Mouse (Mus musculus) liver, adult 2 months (tissue): ENCODE data around the gene Syngr3. TPM values are rescaled to one million over a fixed set of nuclear protein-coding genes. Genes with fewer than 3 reads are reported as not detected.

Experiments
- DNase-seq: peaks from one replicate; pipeline ENCODE4 v3.0.0-alpha.2; 2011; ENCODE audit warnings: low read depth, low spot score; ENCODE audit errors: extremely low read depth
- H3K27ac ChIP-seq: fragments of 200-500 bp; replicated peaks from 2 replicates; pipeline ENCODE4 v1.5.1; 2012; ENCODE audit warnings: low read depth, mild to moderate bottlenecking, control low read depth, inconsistent platforms, low read length; ENCODE audit not compliant: insufficient read depth
- H3K27me3 ChIP-seq: fragments of 200-500 bp; 2 replicates; pipeline ENCODE4 v1.6.1; 2012; ENCODE audit warnings: mild to moderate bottlenecking, moderate library complexity, low read length, inconsistent platforms; ENCODE audit not compliant: control insufficient read depth, insufficient read depth
- H3K36me3 ChIP-seq: fragments of 200-500 bp; 2 replicates; pipeline ENCODE4 v1.6.1; 2012; ENCODE audit warnings: low read length, inconsistent platforms; ENCODE audit not compliant: control insufficient read depth, insufficient read depth
- H3K4me1 ChIP-seq: fragments of 200-500 bp; 2 replicates; pipeline ENCODE4 v1.6.1; 2011; ENCODE audit warnings: low read length; ENCODE audit not compliant: control insufficient read depth, insufficient read depth
- H3K4me3 ChIP-seq: fragments of 200-500 bp; 2 replicates; pipeline ENCODE4 v1.5.1; 2011; ENCODE audit warnings: low read depth, mild to moderate bottlenecking, control low read depth, low read length, moderate library complexity; ENCODE audit not compliant: insufficient read depth
- H3K79me2 ChIP-seq: fragments of 200-500 bp; 2 replicates; pipeline ENCODE4 v1.6.1; 2012; ENCODE audit warnings: inconsistent platforms, mild to moderate bottlenecking, low read length, moderate library complexity; ENCODE audit not compliant: control insufficient read depth, insufficient read depth
- H3K9ac ChIP-seq: fragments of 200-500 bp; 2 replicates; pipeline ENCODE4 v1.6.1; 2012; ENCODE audit warnings: low read depth, mild to moderate bottlenecking, control low read depth, inconsistent platforms, low read length
- CTCF ChIP-seq: fragments of 200-500 bp; IDR thresholded peaks from 2 replicates; pipeline ENCODE4 v1.5.1; 2011; ENCODE audit warnings: low read depth, low read length, control low read depth
- POLR2A ChIP-seq: fragments of 200-500 bp; IDR thresholded peaks from 2 replicates; pipeline ENCODE4 v1.6.1; 2011; ENCODE audit warnings: low read length, control low read depth; ENCODE audit not compliant: insufficient read depth; ENCODE audit errors: extremely low read depth
- WGBS: fragments of 180-500 bp; shearing (Covaris S2); methylation state at CpG from one replicate; pipeline ENCODE4 v1.1.7; 2018; 5-methylcytosine and 5-hydroxymethylcytosine counted together
- polyA plus RNA-seq: library from polyadenylated mRNA; depleted of rRNA; stranded (reverse); fragments of >200 nt; gene quantifications from 2 replicates; pipeline ENCODE4 v1.2.3, GENCODE M21; 2012
- total RNA-seq: library from RNA; depleted of rRNA; stranded (reverse); fragments of >200 nt; gene quantifications from 2 replicates; pipeline ENCODE4 v1.2.3, GENCODE M21; 2014

The Syngr3 gene
- total and polyA plus RNA-seq, 2 experiments, result 0.09 to 0.10 TPM

DNA sequence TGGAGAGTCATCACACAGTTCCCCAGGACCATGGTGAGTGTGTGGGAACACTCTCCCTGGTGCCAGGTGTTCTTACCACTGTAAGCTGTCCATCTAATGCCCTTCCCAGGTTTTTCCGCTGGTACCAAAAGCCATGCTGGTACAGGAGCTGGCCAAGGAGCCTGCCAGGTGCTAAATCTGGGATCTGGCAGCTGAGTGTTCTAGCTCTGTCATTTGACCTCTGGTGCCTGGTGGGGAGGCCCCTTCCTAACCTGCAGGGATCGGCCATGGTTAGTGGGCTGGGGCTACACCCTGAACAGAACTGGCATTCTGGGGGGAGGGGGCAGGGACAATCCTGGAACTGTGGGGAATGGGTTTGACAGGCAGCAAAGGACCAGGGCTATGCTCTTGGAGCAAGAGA is 37.9 kb upstream of the Syngr3 start, which contains the start of gene Rpl3l:
TSS of gene Rpl3l (plus strand) at position 203 of the 400 bp plus-strand sequence.
- Histone ChIP-seq H3K4me1 (peaks cover 9% of the 10 kb centered on the region), H3K27me3 (no peaks in the 10 kb centered on the region), H3K4me3 (no peak within 1 kb of the TSS), H3K36me3 (no peaks in the 10 kb centered on the region), H3K9ac (no peak within 1 kb of the TSS), H3K27ac (no peak within 1 kb of the TSS), H3K79me2 (peaks cover 4% of the 10 kb centered on the region; the same call in 1 of the 2 replicates)
- DNase-seq, result no peak
- TF ChIP-seq POLR2A (no peak), CTCF (no peak)
- 90% methylated on average over 2 of the region's 2 CpGs for WGBS

DNA sequence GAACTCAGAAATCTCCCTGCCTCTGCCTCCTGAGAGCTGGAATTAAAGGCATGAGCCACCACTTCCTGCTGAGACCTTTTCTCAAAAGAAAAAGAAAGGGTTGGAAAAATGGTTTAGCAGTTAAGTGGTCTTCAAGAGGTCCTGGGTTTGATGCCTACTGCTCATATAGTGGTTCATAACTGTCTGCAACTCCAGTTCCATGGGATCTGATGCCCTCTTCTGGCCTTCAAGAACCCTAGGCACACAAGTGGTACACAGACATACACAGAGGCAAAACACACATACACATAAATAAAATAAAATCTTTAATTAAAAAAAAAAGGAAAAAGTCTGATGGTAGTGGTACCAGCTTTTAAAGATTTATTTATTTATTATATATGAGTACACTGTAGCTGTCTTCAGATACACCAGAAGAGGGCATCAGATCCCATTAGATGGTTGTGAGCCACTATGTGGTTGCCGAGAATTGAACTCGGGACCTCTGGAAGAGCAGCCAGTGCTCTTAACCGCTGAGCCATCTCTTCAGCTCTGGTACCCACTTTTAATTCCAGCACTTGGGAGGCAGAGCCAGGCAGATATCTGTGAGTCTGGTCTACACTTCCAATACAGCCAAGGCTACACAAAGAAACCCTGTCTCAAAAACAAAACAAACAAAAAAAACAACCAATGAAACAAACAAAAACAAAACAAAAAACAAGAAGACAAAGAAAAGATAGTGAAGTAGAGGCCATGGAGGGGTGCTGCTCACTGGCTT is 36.1 kb upstream of the Syngr3 start:
- 61% methylated on average over 3 of the region's 3 CpGs for WGBS
- peaks cover 12% of the 10 kb centered on the region for H3K36me3 ChIP-seq
- no peak overlapping the region for H3K9ac ChIP-seq

DNA sequence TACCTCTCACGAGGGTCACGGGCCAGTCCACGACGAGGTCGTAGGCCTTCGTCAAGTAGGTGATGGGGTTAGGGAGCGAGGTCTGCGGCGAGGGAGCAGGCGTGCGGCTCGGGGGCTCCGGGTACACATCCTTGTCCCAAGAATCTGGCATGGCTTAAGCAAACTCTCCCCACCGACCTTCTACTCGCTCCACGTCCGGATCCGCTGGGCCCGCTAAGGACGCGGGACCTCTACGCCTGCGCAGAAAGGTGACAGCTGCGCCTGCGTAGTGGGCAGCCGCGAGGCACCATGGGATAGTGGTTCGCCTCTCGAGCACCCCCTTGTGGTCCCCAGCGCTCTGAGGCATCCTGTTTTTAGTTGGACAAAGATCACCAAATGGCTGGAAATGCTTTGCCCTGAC is 34.4 kb upstream of the Syngr3 start, which contains the start of gene Ndufb10:
TSS of gene Ndufb10 (minus strand) at position 295 of the 400 bp plus-strand sequence.
- peak; percentile 74 for DNase-seq

More for the DNA sequence above, 36.1 kb upstream of the Syngr3 start:
- no peak for TF ChIP-seq POLR2A
- 0 out of 2 replicates have a peak, but pooled peaks have one; percentile 10 for TF ChIP-seq CTCF
- H3K4me1 ChIP-seq, result peaks cover 19% of the 10 kb centered on the region
- DNase-seq, result peak; percentile 14
- peaks cover 8% of the 10 kb centered on the region; the same call in 1 of the 2 replicates for H3K79me2 ChIP-seq
- no peaks in the 10 kb centered on the region for H3K27me3 ChIP-seq
- no peak overlapping the region for H3K27ac ChIP-seq
- H3K4me3 ChIP-seq, result no peak overlapping the region

DNA sequence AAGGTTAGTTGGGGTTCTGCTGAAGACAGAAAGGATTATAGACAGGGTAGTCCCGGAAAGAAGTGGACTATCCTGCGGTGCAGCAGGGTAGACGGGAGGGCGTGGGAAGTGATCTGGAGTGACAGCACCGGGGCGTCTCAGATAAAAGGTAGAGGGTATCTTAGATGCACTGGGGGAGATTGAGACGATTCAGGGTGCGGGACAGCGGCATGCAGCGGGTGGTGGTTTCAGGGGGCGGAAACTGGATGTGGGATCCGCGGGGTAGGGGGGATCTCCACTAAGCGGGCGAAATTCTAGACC is 34.1 kb upstream of the Syngr3 start:
- peaks cover 12% of the 10 kb centered on the region for H3K36me3 ChIP-seq
- H3K4me1 ChIP-seq, result peaks cover 21% of the 10 kb centered on the region
- H3K79me2 ChIP-seq, result peaks cover 8% of the 10 kb centered on the region; the same call in 1 of the 2 replicates
- no peaks in the 10 kb centered on the region for H3K27me3 ChIP-seq
- H3K4me3 ChIP-seq, result peak overlapping the region; percentile 93
- H3K27ac ChIP-seq, result peak overlapping the region; percentile 92
- WGBS, result 0% methylated on average over 15 of the region's 15 CpGs
- no peak for TF ChIP-seq CTCF
- no peak for TF ChIP-seq POLR2A
- peak overlapping the region; percentile 95 for H3K9ac ChIP-seq
- no peak for DNase-seq

More for the DNA sequence above, 34.4 kb upstream of the Syngr3 start, which contains the start of gene Ndufb10:
- Histone ChIP-seq H3K36me3 (peaks cover 12% of the 10 kb centered on the region), H3K79me2 (peaks cover 8% of the 10 kb centered on the region; the same call in 1 of the 2 replicates), H3K4me1 (peaks cover 19% of the 10 kb centered on the region), H3K27ac (peak within 1 kb of the TSS; percentile 92), H3K4me3 (peak within 1 kb of the TSS; percentile 93), H3K9ac (peak within 1 kb of the TSS; percentile 95), H3K27me3 (no peaks in the 10 kb centered on the region)
- TF ChIP-seq POLR2A, result peak; percentile 95
- peak; percentile 97 for TF ChIP-seq CTCF
- WGBS, result under 1% methylated on average over 30 of the region's 30 CpGs

DNA sequence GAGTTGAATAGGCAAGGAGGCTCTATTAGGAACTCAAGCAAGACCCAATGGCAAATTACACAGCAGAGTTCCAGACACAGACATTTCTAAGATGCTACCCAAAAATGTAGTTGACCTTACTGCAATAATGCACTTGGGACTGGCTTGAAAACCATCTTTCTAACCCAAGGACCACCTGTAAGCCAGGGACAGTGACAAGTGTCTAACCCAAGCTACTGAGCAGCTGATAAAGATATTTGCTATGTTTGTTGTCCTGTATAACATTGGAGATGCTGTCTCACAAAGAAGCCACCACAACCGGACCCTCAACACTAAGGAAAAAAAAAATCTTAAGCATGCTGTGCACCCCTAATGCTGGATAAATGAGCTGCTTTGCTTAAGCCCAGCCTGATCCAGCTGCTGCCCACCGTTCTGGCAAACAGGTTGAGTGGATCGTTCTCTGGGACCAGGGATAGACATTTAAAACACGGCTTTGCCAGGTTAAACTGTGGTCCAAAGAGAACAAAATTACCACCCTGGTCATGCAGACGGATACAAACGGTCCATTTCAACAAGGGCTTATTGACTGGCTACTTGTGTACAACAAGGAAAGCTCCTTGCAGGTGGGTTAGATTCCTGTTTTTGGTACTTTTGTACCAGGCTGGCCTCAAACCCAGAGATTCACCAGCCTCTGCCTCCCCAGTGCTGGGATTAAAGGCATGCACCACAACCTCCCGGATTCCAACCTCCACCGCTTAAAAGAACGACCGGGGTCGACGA is 33.5 kb upstream of the Syngr3 start:
- Histone ChIP-seq H3K79me2 (peaks cover 8% of the 10 kb centered on the region; the same call in 1 of the 2 replicates), H3K36me3 (peaks cover 12% of the 10 kb centered on the region), H3K4me3 (peak overlapping the region; percentile 93), H3K27ac (peak overlapping the region; percentile 92), H3K9ac (peak overlapping the region; percentile 95), H3K27me3 (no peaks in the 10 kb centered on the region), H3K4me1 (peaks cover 21% of the 10 kb centered on the region)
- peak; percentile 26 for DNase-seq
- WGBS, result under 1% methylated on average over 12 of the region's 12 CpGs
- TF ChIP-seq POLR2A (no peak), CTCF (no peak)
